Mouse (Mus musculus) G1E (cell line): ENCODE results near the gene Mia. TPM values are rescaled to one million over a fixed set of nuclear protein-coding genes. Genes with fewer than 3 reads are reported as not detected.

Experiments
- ATAC-seq: 2 replicates; pipeline ENCODE4 v1.8.0; 2016; ENCODE audit warnings: mild to moderate bottlenecking; ENCODE audit not compliant: insufficient number of reproducible peaks, poor library complexity, low FRiP score, severe bottlenecking; ENCODE audit errors: extremely low read depth
- DNase-seq: peaks from one replicate; pipeline ENCODE4 v3.0.0; 2012; ENCODE audit warnings: low spot score
- H3K27me3 ChIP-seq: 2 replicates; pipeline ENCODE4 v1.6.1; 2012; ENCODE audit warnings: mild to moderate bottlenecking, low read length, inconsistent platforms; ENCODE audit not compliant: insufficient read depth
- H3K36me3 ChIP-seq: replicated peaks from 2 replicates; pipeline ENCODE3; 2012; ENCODE audit warnings: mild to moderate bottlenecking, inconsistent platforms
- H3K4me1 ChIP-seq: 2 replicates; pipeline ENCODE4 v1.6.1; 2012; ENCODE audit warnings: low read depth, low read length, inconsistent platforms, mixed read lengths; ENCODE audit not compliant: insufficient read depth
- H3K4me3 ChIP-seq: 2 replicates; pipeline ENCODE4 v1.5.1; 2012; ENCODE audit warnings: low read depth, mild to moderate bottlenecking, inconsistent platforms, low read length, moderate library complexity, mixed read lengths
- H3K9me3 ChIP-seq: replicated peaks from 2 replicates; pipeline ENCODE4 v1.6.1; 2012; ENCODE audit warnings: inconsistent platforms
- CTCF ChIP-seq: IDR thresholded peaks from 2 replicates; pipeline ENCODE4 v1.5.1; 2012; ENCODE audit warnings: low read depth, low read length, inconsistent platforms, mixed read lengths
- GATA1 ChIP-seq: IDR thresholded peaks from 2 replicates; pipeline ENCODE4 v1.6.1; 2012; ENCODE audit warnings: borderline replicate concordance, low read length, inconsistent platforms, mixed read lengths
- GATA2 ChIP-seq: IDR thresholded peaks from 2 replicates; pipeline ENCODE4 v1.6.1; 2012; ENCODE audit warnings: low read depth, low read length, inconsistent platforms, borderline replicate concordance
- POLR2AphosphoS5 ChIP-seq: IDR thresholded peaks from 2 replicates; pipeline ENCODE4 v1.6.1; 2012; ENCODE audit warnings: low read depth, low read length, inconsistent platforms; ENCODE audit not compliant: insufficient replicate concordance
- TAL1 ChIP-seq: conservative IDR thresholded peaks from 2 replicates; pipeline ENCODE4 v1.6.1; 2012; ENCODE audit warnings: low read depth, low read length, inconsistent platforms, mixed read lengths
- polyA plus RNA-seq: library from polyadenylated mRNA; stranded (reverse); fragments of >175 nt; gene quantifications from 2 replicates; pipeline ENCODE4 v1.2.3, GENCODE M21; 2012
- total RNA-seq, 2 experiments: library from RNA; stranded (forward) in 1 of 2; stranded (reverse) in 1 of 2; fragments of 200-1000 nt in 1 of 2; fragments of >200 nt in 1 of 2; fragmentation: Nextera tagmentation in 1 of 2; gene quantifications; 2 replicates each; pipeline ENCODE4 v1.2.3; 2014 to 2017

The Mia gene
- total and polyA plus RNA-seq, 3 experiments, result 0.24 to 4.6 (median 0.82) TPM

DNA sequence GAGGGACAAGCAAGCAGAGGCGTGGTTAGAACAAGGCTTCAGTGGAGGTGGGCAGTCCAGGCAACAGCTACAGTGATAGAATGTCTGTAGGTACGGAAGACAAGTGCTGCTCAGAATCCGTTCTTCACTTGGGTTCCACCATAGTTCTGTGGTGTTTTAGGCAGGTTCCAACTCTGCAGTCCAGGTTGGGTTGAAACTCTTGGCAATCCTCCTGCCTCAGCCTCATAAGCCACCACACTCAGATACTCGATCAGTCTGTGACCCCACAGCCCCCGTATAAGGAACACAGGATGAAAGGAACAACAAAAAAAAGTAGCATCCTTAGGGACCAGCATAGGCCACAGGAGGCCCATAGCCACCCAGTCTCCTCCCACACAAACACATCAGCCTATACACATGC is 11.5 kb upstream of the Mia start:
- ATAC-seq (no peak), DNase-seq (no peak)
- H3K9me3 ChIP-seq, result no peaks in the 10 kb centered on the region
- H3K27me3 ChIP-seq, result no peaks in the 10 kb centered on the region
- H3K36me3 ChIP-seq, result peaks cover 79% of the 10 kb centered on the region
- peaks cover 57% of the 10 kb centered on the region for H3K4me1 ChIP-seq
- no peak for TF ChIP-seq GATA2
- TF ChIP-seq POLR2AphosphoS5, result no peak
- no peak for TF ChIP-seq GATA1
- no peak for TF ChIP-seq CTCF
- no peak for TF ChIP-seq TAL1
- H3K4me3 ChIP-seq, result no peak overlapping the region

GRCm38 (mm10) chr7:27189271-27189931 is 8.4 kb upstream of the Mia start:
- ATAC-seq, result no peak

DNA sequence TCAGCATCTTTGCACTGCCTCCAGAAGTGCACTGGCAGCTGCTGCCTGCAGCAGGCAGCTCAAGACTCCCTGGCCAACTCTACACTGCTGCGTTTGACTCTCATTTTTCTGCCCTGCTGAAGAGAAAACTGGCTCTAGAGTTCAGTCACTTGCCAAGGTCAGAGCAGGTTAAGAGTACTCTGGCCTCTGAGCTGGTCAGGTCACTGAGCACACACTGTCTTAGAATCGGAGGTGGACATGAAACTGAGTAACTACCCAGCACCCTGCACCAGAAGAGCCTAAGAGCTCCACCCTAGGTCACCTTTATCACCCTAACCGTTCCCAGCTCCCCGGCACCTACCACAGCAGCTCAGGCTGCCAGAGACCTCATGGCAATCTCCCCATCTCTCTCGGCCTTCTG is 5.0 kb upstream of the Mia start:
- peaks cover 29% of the 10 kb centered on the region for H3K4me1 ChIP-seq
- no peak overlapping the region for H3K4me3 ChIP-seq
- no peak for ATAC-seq
- peaks cover 93% of the 10 kb centered on the region for H3K36me3 ChIP-seq
- H3K9me3 ChIP-seq, result no peaks in the 10 kb centered on the region
- no peak for TF ChIP-seq GATA2
- no peak for TF ChIP-seq GATA1
- TF ChIP-seq POLR2AphosphoS5, result no peak
- no peak for TF ChIP-seq TAL1
- TF ChIP-seq CTCF, result no peak
- H3K27me3 ChIP-seq, result no peaks in the 10 kb centered on the region
- DNase-seq, result no peak

More at GRCm38 (mm10) chr7:27189271-27189931, 8.4 kb upstream of the Mia start:
- TF ChIP-seq CTCF, result peak; percentile 4; the same call in 1 of the 2 replicates
- no peak for TF ChIP-seq TAL1
- Histone ChIP-seq H3K36me3 (peaks cover 98% of the 10 kb centered on the region), H3K27me3 (no peaks in the 10 kb centered on the region), H3K9me3 (no peaks in the 10 kb centered on the region), H3K4me3 (no peak overlapping the region; the same call in 1 of the 2 replicates), H3K4me1 (peaks cover 54% of the 10 kb centered on the region)
- no peak for DNase-seq

GRCm38 (mm10) chr7:27184964-27185363 is 4.0 kb upstream of the Mia start:
- H3K9me3 ChIP-seq, result no peaks in the 10 kb centered on the region
- peaks cover 87% of the 10 kb centered on the region for H3K36me3 ChIP-seq
- H3K4me3 ChIP-seq, result no peak overlapping the region
- DNase-seq, result peak; percentile 35
- H3K27me3 ChIP-seq, result no peaks in the 10 kb centered on the region
- ATAC-seq, result peak; percentile 28; the same call in 1 of the 2 replicates
- TF ChIP-seq CTCF, result peak; percentile 96
- TF ChIP-seq GATA1, result no peak
- H3K4me1 ChIP-seq, result peaks cover 30% of the 10 kb centered on the region

DNA sequence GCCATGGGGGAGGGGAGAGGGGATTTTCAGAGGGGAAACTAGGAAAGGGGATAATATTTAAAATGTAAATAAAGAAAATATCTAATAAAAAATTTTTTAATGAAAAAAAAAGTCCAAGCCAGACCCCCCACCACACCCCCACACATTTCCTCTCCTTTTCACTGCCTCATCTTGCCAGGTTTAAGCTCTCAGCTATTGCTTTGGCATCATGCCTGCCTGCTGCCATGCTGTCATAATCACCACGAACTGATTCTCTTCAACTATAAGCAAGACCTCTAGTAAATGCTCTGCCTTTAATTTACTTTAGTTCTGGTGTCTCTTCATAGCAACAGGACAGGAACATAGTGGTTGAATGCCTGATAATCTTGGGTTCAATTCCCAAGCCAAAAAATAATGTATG is 1.5 kb upstream of the Mia start:
- Histone ChIP-seq H3K27me3 (no peaks in the 10 kb centered on the region), H3K4me1 (peaks cover 35% of the 10 kb centered on the region), H3K9me3 (no peaks in the 10 kb centered on the region), H3K36me3 (peaks cover 63% of the 10 kb centered on the region), H3K4me3 (no peak overlapping the region)
- TF ChIP-seq TAL1 (no peak), CTCF (no peak), GATA2 (no peak)
- ATAC-seq (no peak), DNase-seq (no peak)

DNA sequence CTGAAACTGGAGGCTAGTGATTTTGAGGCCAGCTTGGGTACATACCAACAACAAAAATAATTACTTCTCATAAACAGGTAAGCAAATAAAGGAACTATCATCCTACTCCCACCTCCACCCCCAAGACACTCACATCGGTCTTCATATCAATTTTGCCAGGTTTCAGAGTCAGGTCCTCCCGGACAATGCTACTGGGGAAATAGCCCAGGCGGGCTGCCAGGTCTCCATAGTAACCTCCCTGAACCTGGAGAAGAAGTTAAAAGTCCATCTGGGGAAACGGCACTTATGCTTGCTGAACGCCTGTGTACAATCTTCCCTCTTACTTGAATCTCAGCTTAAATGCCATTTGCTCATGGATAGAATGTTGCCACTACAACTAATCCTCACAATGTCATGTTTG is 921 bp downstream of the Mia start:
- H3K4me1 ChIP-seq, result peaks cover 33% of the 10 kb centered on the region
- peaks cover 48% of the 10 kb centered on the region for H3K36me3 ChIP-seq
- no peak for DNase-seq
- H3K4me3 ChIP-seq, result no peak overlapping the region
- no peak for ATAC-seq
- no peaks in the 10 kb centered on the region for H3K27me3 ChIP-seq
- TF ChIP-seq POLR2AphosphoS5, result no peak
- TF ChIP-seq GATA1, result no peak
- no peak for TF ChIP-seq GATA2
- TF ChIP-seq TAL1, result no peak
- no peak for TF ChIP-seq CTCF
- no peaks in the 10 kb centered on the region for H3K9me3 ChIP-seq
